Mouse (Mus musculus): ENCODE data around the gene Gm44973. TPM values are rescaled to one million over a fixed set of nuclear protein-coding genes. Genes with fewer than 3 reads are reported as not detected.
A peak's percentile ranks its signal among the peaks of the same experiment; 100 is the strongest.
"Not testable (repeated sequence)": the region's sequence is repeated elsewhere in the genome, so short reads cannot be mapped to it uniquely, and the experiment has no call there.

The Gm44973 gene
- polyA plus RNA-seq, 1 experiment: not detected

DNA sequence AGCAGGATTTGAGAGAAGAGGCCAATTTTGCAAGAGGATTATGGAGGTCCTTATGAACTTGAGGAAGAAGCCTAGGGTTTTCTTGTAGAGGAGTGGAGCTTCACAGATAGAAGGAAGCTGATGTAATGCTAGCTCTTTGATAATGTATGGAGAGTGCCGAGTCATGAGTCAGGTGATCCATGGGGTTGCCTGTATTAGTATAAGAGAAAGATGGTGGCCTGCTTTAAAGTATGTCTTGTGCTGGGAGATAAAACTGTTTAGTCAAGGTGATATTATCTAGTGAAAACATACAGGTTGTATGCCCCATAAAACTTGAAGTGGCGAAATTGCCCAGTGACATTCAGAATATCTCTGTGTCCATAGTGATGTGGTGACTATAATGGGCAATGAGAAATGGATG is 61.6 kb downstream of the Gm44973 start:
- H3K4me3 ChIP-seq (ENCODE audit: insufficient read depth, low read length): no peak overlapping the region
- peak overlapping the region; percentile 39 for H3K27ac ChIP-seq (ENCODE audit: insufficient read depth, low read length)
- TF ChIP-seq CTCF (IDR thresholded peaks at IDR 0.05; ENCODE audit: borderline replicate concordance, insufficient read depth, low read length) (no peak), POLR2A (IDR thresholded peaks at IDR 0.05; ENCODE audit: low read depth, low read length) (no peak)
- peaks cover 5% of the 10 kb centered on the region; the same call in 1 of the 2 replicates for H3K4me1 ChIP-seq (ENCODE audit: control insufficient read depth, insufficient read depth, low read length)

DNA sequence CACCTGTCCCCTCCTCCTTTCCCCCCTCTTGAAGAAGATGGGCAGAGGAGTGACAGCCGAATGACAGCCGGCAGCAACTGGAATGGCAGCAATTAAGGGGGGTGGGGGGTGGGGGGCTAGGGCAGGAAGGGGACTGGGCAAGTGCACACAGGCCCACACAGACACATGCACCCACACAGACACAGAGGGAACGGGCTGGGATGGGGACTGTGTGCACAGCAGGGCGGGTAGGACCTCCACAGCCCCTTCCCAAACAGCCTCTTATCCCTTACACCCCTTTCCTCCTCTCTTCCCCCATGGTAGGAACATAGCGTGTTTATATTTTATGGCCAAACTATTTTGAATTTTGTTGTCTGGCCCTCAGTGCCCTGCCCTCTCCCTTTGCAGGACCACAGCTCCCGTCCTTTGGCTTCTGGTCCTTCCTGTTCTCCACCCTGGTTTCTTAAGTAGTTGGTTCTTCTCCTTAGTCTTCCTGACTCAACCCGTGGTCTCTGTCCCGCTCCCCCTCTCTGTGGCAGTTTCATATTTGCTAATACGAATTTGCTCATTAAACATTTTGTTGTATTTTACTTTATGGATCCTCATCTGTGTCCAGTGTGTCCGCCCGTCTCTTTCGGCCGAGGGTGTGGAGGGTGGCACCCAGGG is 64.2 kb downstream of the Gm44973 start:
- not testable (repeated sequence) for H3K4me1 ChIP-seq (ENCODE audit: control insufficient read depth, insufficient read depth, low read length)
- Histone ChIP-seq H3K27ac (ENCODE audit: insufficient read depth, low read length) (peak overlapping the region; percentile 48), H3K4me3 (ENCODE audit: insufficient read depth, low read length) (peak overlapping the region; percentile 5; the same call in 1 of the 2 replicates)

DNA sequence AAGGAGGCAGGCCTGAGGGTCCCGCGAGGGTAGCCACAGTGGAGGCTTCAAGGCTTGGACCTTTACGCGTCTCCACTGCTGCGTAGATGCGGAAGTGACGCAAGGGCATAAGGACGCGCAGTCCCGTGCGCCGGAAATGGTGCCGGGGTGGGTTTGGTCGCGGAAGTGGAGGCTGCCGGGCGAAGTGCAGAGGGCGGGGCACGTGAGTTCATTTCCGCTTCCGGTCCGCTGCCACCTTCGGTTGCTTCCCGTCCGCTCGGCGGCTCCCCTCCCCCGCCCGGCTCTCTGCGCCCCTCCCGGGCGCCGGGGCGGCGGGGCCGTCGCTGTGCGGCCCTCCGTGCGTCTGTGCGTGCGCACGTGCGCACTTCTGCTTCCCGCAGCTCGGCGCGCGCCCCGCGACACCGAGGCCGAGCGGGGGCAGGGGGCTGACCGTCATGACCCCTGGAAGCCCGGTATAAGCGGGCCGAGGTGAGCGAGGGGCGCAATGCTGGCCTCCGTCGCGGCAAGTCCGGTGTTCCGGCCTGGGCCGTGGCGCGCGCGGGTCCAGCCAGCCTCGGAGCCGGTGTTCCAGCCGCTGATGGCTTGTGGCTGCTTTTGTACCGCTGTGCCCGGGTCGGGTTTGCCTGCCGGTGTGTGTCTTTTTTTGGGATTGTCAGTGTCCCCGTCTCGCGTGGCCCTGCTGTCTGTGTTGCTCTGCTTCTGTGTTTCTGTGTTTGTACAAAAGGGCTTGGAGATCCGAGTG is 64.9 kb downstream of the Gm44973 start, which contains the start of gene Epn1:
Gene Epn1, plus strand, starts transcription at position 226 of the 742 bp plus-strand sequence.
- peak within 1 kb of the TSS; percentile 88 for H3K4me3 ChIP-seq (ENCODE audit: insufficient read depth, low read length)
- TF ChIP-seq CTCF (IDR thresholded peaks at IDR 0.05; ENCODE audit: borderline replicate concordance, insufficient read depth, low read length) (no peak), POLR2A (IDR thresholded peaks at IDR 0.05; ENCODE audit: low read depth, low read length) (peak; percentile 56)
- H3K4me1 ChIP-seq (ENCODE audit: control insufficient read depth, insufficient read depth, low read length): peaks cover 2% of the 10 kb centered on the region; the same call in 1 of the 2 replicates
- H3K27ac ChIP-seq (ENCODE audit: insufficient read depth, low read length): peak within 1 kb of the TSS; percentile 67

DNA sequence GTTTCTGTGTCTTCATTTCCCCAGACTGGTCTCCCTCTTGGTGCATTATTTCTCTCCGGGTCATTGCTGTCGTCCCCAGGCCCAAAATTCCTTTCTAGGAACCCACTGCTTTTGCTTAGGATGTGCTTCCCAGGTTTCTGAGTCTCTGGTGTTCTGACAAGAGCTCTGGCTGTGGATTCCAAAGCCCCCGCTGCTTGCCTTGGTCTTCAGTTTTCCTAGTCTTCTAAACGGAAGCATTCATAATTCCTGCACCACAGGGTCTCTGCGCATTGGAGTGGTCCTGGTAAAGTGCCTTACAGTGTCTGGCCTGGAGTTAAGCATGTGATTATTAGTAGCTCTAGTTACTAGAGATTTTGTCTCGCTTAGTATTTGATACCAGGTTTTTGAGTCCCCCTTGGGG is 65.5 kb downstream of the Gm44973 start:
- H3K4me1 ChIP-seq (ENCODE audit: control insufficient read depth, insufficient read depth, low read length): peaks cover 2% of the 10 kb centered on the region; the same call in 1 of the 2 replicates
- peak overlapping the region; percentile 67 for H3K27ac ChIP-seq (ENCODE audit: insufficient read depth, low read length)
- no peak for TF ChIP-seq POLR2A (IDR thresholded peaks at IDR 0.05; ENCODE audit: low read depth, low read length)

DNA sequence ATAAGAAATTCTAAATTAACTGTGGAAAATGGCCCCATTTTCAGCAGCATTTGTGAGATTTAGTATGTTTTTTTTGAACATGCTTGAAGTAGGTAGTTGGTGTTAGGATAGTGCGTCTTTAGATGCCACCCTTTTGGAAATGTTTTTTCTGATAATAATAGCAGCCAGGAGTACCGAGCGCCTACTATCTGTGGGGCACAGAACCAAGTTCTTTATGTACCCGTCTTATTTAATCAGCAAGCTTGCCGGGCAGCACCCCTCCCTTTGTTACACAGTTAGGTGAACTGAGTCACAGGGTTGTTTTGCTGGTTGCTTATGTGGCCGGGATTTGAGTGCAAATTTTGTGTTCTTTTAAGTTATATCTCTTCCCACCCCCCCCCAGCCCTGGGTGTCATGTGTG is 65.9 kb downstream of the Gm44973 start:
- peaks cover 2% of the 10 kb centered on the region; the same call in 1 of the 2 replicates for H3K4me1 ChIP-seq (ENCODE audit: control insufficient read depth, insufficient read depth, low read length)
- peak overlapping the region; percentile 47 for H3K4me3 ChIP-seq (ENCODE audit: insufficient read depth, low read length)
- no peak overlapping the region for H3K27ac ChIP-seq (ENCODE audit: insufficient read depth, low read length)
- no peak for TF ChIP-seq CTCF (IDR thresholded peaks at IDR 0.05; ENCODE audit: borderline replicate concordance, insufficient read depth, low read length)
- TF ChIP-seq POLR2A (IDR thresholded peaks at IDR 0.05; ENCODE audit: low read depth, low read length): no peak

More for the DNA sequence above, 65.5 kb downstream of the Gm44973 start:
- H3K4me3 ChIP-seq (ENCODE audit: insufficient read depth, low read length): peak overlapping the region; percentile 88

DNA sequence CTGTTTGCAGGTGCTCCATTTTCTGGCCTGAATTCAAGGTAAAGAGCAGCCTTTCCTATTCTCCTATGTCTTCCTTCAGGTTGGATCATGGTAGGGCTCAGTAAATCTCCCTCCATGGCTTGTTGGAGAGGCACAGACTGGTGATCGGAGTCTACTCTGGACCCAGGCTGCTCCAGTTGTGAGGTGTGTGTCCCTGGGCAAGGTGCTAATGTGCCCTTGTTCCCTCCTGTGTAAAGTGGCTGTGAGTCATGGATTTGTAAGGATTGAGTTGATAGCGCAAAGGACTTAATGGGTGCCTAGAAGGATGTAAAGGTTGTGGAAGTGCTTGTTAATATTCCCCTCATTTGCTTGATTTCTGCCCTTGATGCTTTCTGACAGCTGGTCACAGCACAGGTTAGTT is 66.6 kb downstream of the Gm44973 start:
- TF ChIP-seq POLR2A (IDR thresholded peaks at IDR 0.05; ENCODE audit: low read depth, low read length) (no peak), CTCF (IDR thresholded peaks at IDR 0.05; ENCODE audit: borderline replicate concordance, insufficient read depth, low read length) (no peak)
- Histone ChIP-seq H3K27ac (ENCODE audit: insufficient read depth, low read length) (no peak overlapping the region), H3K4me3 (ENCODE audit: insufficient read depth, low read length) (peak overlapping the region; percentile 47; the same call in 1 of the 2 replicates), H3K4me1 (ENCODE audit: control insufficient read depth, insufficient read depth, low read length) (peaks cover 2% of the 10 kb centered on the region; the same call in 1 of the 2 replicates)

Other genes with a start within 250 kb of the Gm44973 start
- not detected in 2 replicates for gene Fam71e2, start 244.2 kb upstream of the Gm44973 start, polyA plus RNA-seq (2011; ENCODE audit: insufficient read length, low read depth, missing spikeins)
- 3.3 and 7.8 TPM in 2 replicates for gene Il11, start 232.6 kb upstream of the Gm44973 start, polyA plus RNA-seq (2011; ENCODE audit: insufficient read length, low read depth, missing spikeins)
- gene Tmem190, start 232.6 kb upstream of the Gm44973 start, polyA plus RNA-seq (2011; ENCODE audit: insufficient read length, low read depth, missing spikeins): not detected in 2 replicates
- 4.3 and 5.3 TPM in 2 replicates for gene Tmem238, start 225.8 kb upstream of the Gm44973 start, polyA plus RNA-seq (2011; ENCODE audit: insufficient read length, low read depth, missing spikeins)
- gene Rpl28, start 222.6 kb upstream of the Gm44973 start, polyA plus RNA-seq (2011; ENCODE audit: insufficient read length, low read depth, missing spikeins): 404 and 438 TPM in 2 replicates
- 172 and 191 TPM in 2 replicates for gene Ube2s, start 202.9 kb upstream of the Gm44973 start, polyA plus RNA-seq (2011; ENCODE audit: insufficient read length, low read depth, missing spikeins)
- not detected in 2 replicates for gene Shisa7, start 170.8 kb upstream of the Gm44973 start, polyA plus RNA-seq (2011; ENCODE audit: insufficient read length, low read depth, missing spikeins)
- 10.8 and 13.3 TPM in 2 replicates for gene Isoc2b, start 145.2 kb upstream of the Gm44973 start, polyA plus RNA-seq (2011; ENCODE audit: insufficient read length, low read depth, missing spikeins)
- 9.3 and 11.2 TPM in 2 replicates for gene Isoc2a, start 138.3 kb upstream of the Gm44973 start, polyA plus RNA-seq (2011; ENCODE audit: insufficient read length, low read depth, missing spikeins)
- gene Gm36210, start 109.0 kb upstream of the Gm44973 start, polyA plus RNA-seq (2011; ENCODE audit: insufficient read length, low read depth, missing spikeins): not detected in 2 replicates
- 5.2 and 6.3 TPM in 2 replicates for gene Zfp628, start 100.3 kb upstream of the Gm44973 start, polyA plus RNA-seq (2011; ENCODE audit: insufficient read length, low read depth, missing spikeins)
- 4.7 and 5.5 TPM in 2 replicates for gene Nat14, start 93.5 kb upstream of the Gm44973 start, polyA plus RNA-seq (2011; ENCODE audit: insufficient read length, low read depth, missing spikeins)
- gene Ssc5d, start 89.7 kb upstream of the Gm44973 start, polyA plus RNA-seq (2011; ENCODE audit: insufficient read length, low read depth, missing spikeins): 24.1 and 29.8 TPM in 2 replicates
- not detected in 2 replicates for gene Sbk2, start 51.1 kb upstream of the Gm44973 start, polyA plus RNA-seq (2011; ENCODE audit: insufficient read length, low read depth, missing spikeins)
- gene Sbk3, start 44.3 kb upstream of the Gm44973 start, polyA plus RNA-seq (2011; ENCODE audit: insufficient read length, low read depth, missing spikeins): not detected in 2 replicates
- gene Zfp579, start 19.3 kb upstream of the Gm44973 start, polyA plus RNA-seq (2011; ENCODE audit: insufficient read length, low read depth, missing spikeins): 11.0 and 15.6 TPM in 2 replicates
- 8.7 and 10.5 TPM in 2 replicates for gene Zfp524, start 1.1 kb upstream of the Gm44973 start, polyA plus RNA-seq (2011; ENCODE audit: insufficient read length, low read depth, missing spikeins)
- gene Fiz1, start 799 bp upstream of the Gm44973 start, polyA plus RNA-seq (2011; ENCODE audit: insufficient read length, low read depth, missing spikeins): 23.6 and 27.5 TPM in 2 replicates
- gene Zfp865, start 4.9 kb downstream of the Gm44973 start, polyA plus RNA-seq (2011; ENCODE audit: insufficient read length, low read depth, missing spikeins): 23.4 and 29.4 TPM in 2 replicates
- gene Ccdc106, start 5.1 kb downstream of the Gm44973 start, polyA plus RNA-seq (2011; ENCODE audit: insufficient read length, low read depth, missing spikeins): 1.7 and 3.8 TPM in 2 replicates
- gene 4632433K11Rik, start 18.6 kb downstream of the Gm44973 start, polyA plus RNA-seq (2011; ENCODE audit: insufficient read length, low read depth, missing spikeins): 1.5 and 1.8 TPM in 2 replicates
- 1.4 and 2.2 TPM in 2 replicates for gene Zfp784, start 22.9 kb downstream of the Gm44973 start, polyA plus RNA-seq (2011; ENCODE audit: insufficient read length, low read depth, missing spikeins)
- 11.8 and 18.1 TPM in 2 replicates for gene Zfp580, start 36.0 kb downstream of the Gm44973 start, polyA plus RNA-seq (2011; ENCODE audit: insufficient read length, low read depth, missing spikeins)
- 193 and 210 TPM in 2 replicates for gene U2af2, start 46.6 kb downstream of the Gm44973 start, polyA plus RNA-seq (2011; ENCODE audit: insufficient read length, low read depth, missing spikeins)
- 66.2 and 69.3 TPM in 2 replicates for gene Epn1, start 64.7 kb downstream of the Gm44973 start, polyA plus RNA-seq (2011; ENCODE audit: insufficient read length, low read depth, missing spikeins)
- not detected in 2 replicates for gene Rfpl4, start 101.5 kb downstream of the Gm44973 start, polyA plus RNA-seq (2011; ENCODE audit: insufficient read length, low read depth, missing spikeins)
- gene Rasl2-9, start 110.5 kb downstream of the Gm44973 start, polyA plus RNA-seq (2011; ENCODE audit: insufficient read length, low read depth, missing spikeins): 0.57 TPM in 1 of 2 replicates, not detected in the other
- 0.04 TPM in 1 of 2 replicates, not detected in the other for gene Vmn1r55, start 134.2 kb downstream of the Gm44973 start, polyA plus RNA-seq (2011; ENCODE audit: insufficient read length, low read depth, missing spikeins)
- gene Vmn1r56, start 181.3 kb downstream of the Gm44973 start, polyA plus RNA-seq (2011; ENCODE audit: insufficient read length, low read depth, missing spikeins): not detected in 2 replicates
- not detected in 2 replicates for gene Vmn1r57, start 203.0 kb downstream of the Gm44973 start, polyA plus RNA-seq (2011; ENCODE audit: insufficient read length, low read depth, missing spikeins)